Mouse (Mus musculus) ES-E14 (cell line): ENCODE measurements around the gene Elf4. TPM values are rescaled to one million over a fixed set of nuclear protein-coding genes. Genes with fewer than 3 reads are reported as not detected.
A peak's percentile ranks its signal among the peaks of the same experiment; 100 is the strongest.

Experiments used
- DNase-seq: peaks from one replicate; pipeline ENCODE4 v3.0.0-alpha.2; 2013; ENCODE audit warnings: low read depth, low spot score
- H3K27ac ChIP-seq: 2 replicates; pipeline ENCODE4 v1.5.1; 2012; ENCODE audit warnings: low read depth, mild to moderate bottlenecking, low read length, moderate library complexity, mixed read lengths; ENCODE audit not compliant: poor library complexity, insufficient read depth, severe bottlenecking
- H3K36me3 ChIP-seq: 2 replicates; pipeline ENCODE4 v1.6.1; 2012; ENCODE audit warnings: mild to moderate bottlenecking, low read length, moderate library complexity, mixed read lengths; ENCODE audit not compliant: control insufficient read depth, poor library complexity, insufficient read depth, severe bottlenecking
- H3K4me1 ChIP-seq, 2 experiments: fragments of 150-350 bp in 1 of 2; sonication (generic) in 1 of 2; 2 replicates each; pipeline ENCODE4 v1.6.1; 2012; ENCODE audit warnings: low read length in 2 of 2, mild to moderate bottlenecking in 1 of 2, mixed read lengths in 1 of 2; ENCODE audit not compliant: control insufficient read depth in 2 of 2, insufficient read depth in 2 of 2, poor library complexity in 1 of 2
- H3K4me3 ChIP-seq, 2 experiments: fragments of 150-350 bp in 1 of 2; sonication (generic) in 1 of 2; 2 replicates each; pipeline ENCODE4 v1.5.1; 2012; ENCODE audit warnings: low read length in 2 of 2, low read depth in 1 of 2, mild to moderate bottlenecking in 1 of 2, mixed read lengths in 1 of 2; ENCODE audit not compliant: insufficient read depth in 1 of 2, poor library complexity in 1 of 2, severe bottlenecking in 1 of 2
- H3K9ac ChIP-seq: 2 replicates; pipeline ENCODE4 v1.6.1; 2012; ENCODE audit warnings: low read depth, mild to moderate bottlenecking, low read length, mixed read lengths; ENCODE audit not compliant: poor library complexity, insufficient read depth, severe bottlenecking
- H3K9me3 ChIP-seq: fragments of 150-350 bp; sonication (generic); 2 replicates; pipeline ENCODE4 v1.6.1; 2012; ENCODE audit warnings: low read depth, mild to moderate bottlenecking, low read length; ENCODE audit not compliant: control insufficient read depth, insufficient read depth
- CHD2 ChIP-seq: IDR thresholded peaks from 2 replicates; pipeline ENCODE4 v1.6.1; 2014; ENCODE audit warnings: mild to moderate bottlenecking, low read depth, low read length, inconsistent platforms
- HCFC1 ChIP-seq: IDR thresholded peaks from 2 replicates; pipeline ENCODE4 v1.6.1; 2012; ENCODE audit warnings: low read length, inconsistent platforms, borderline replicate concordance; ENCODE audit not compliant: insufficient read depth
- MAFK ChIP-seq: IDR thresholded peaks from 2 replicates; pipeline ENCODE4 v1.6.1; 2014; ENCODE audit warnings: mild to moderate bottlenecking, low read depth, low read length, inconsistent platforms; ENCODE audit not compliant: insufficient read depth
- ZC3H11A ChIP-seq: IDR thresholded peaks from 2 replicates; pipeline ENCODE4 v1.6.1; 2012; ENCODE audit warnings: low read depth, mild to moderate bottlenecking, inconsistent platforms, low read length, borderline replicate concordance
- ZNF384 ChIP-seq: IDR thresholded peaks from 2 replicates; pipeline ENCODE4 v1.6.1; 2012; ENCODE audit warnings: low read depth, low read length, inconsistent platforms
- in situ Hi-C, 2 experiments: fragments of 600-800 bp; cut with MboI; formaldehyde crosslinking; loops; one replicate each; pipeline ENCODE4 v1.15.1; 2025; ENCODE audit warnings: low sequenced_read_pairs in 2 of 2, inconsistent platforms in 1 of 2; ENCODE audit not compliant: unreplicated experiment in 2 of 2
- total RNA-seq: library from RNA; depleted of rRNA; stranded (reverse); fragments of 300-350 nt; gene quantifications from 2 replicates; pipeline ENCODE4 v1.2.3, GENCODE M21; 2012; rRNA removed

Elf4 gene
- total RNA-seq, result 1.9 and 2.7 TPM in 2 replicates

- DNase-seq, result peak; percentile 44
- Histone ChIP-seq H3K4me1 (peaks cover 0 to 2% of the 10 kb centered on the region in 2 experiments; a peak in 1 of 4 replicates), H3K9ac (peak within 1 kb of the TSS; percentile 54; the same call in 1 of the 2 replicates), H3K9me3 (no peaks in the 10 kb centered on the region), H3K4me3 (peak within 1 kb of the TSS; percentile 63 to 74), H3K27ac (no peak within 1 kb of the TSS), H3K36me3 (no peaks in the 10 kb centered on the region)
- in situ Hi-C loops, result no loop called here
- TF ChIP-seq ZNF384 (no peak), HCFC1 (no peak), CHD2 (no peak), MAFK (no peak), ZC3H11A (no peak)
Observed at GRCm38 (mm10) chrX:48462754-48463507, at the start of gene Elf4. Gene Elf4, minus strand, starts transcription at chrX:48463132.

GRCm38 (mm10) chrX:48493763-48494162, 30.8 kb upstream of the Elf4 start:
- no peak overlapping the region for H3K27ac ChIP-seq
- H3K9me3 ChIP-seq, result no peaks in the 10 kb centered on the region
- no peak overlapping the region for H3K4me3 ChIP-seq
- in situ Hi-C loops, result no loop called here
- no peaks in the 10 kb centered on the region for H3K4me1 ChIP-seq
- DNase-seq, result no peak
- no peak overlapping the region for H3K9ac ChIP-seq
- TF ChIP-seq HCFC1, result no peak
- no peak for TF ChIP-seq MAFK
- no peak for TF ChIP-seq CHD2
- no peak for TF ChIP-seq ZC3H11A
- TF ChIP-seq ZNF384, result no peak
- peaks cover 15% of the 10 kb centered on the region for H3K36me3 ChIP-seq

GRCm38 (mm10) chrX:48481687-48482086, 18.8 kb upstream of the Elf4 start:
- DNase-seq, result no peak
- no peak for TF ChIP-seq ZC3H11A
- no peak for TF ChIP-seq MAFK
- TF ChIP-seq ZNF384, result no peak
- no peak for TF ChIP-seq HCFC1

GRCm38 (mm10) chrX:48481095-48481494, 18.2 kb upstream of the Elf4 start:
- Histone ChIP-seq H3K9ac (no peak overlapping the region), H3K9me3 (no peaks in the 10 kb centered on the region), H3K27ac (no peak overlapping the region), H3K36me3 (peaks cover 7% of the 10 kb centered on the region), H3K4me1 (no peaks in the 10 kb centered on the region), H3K4me3 (no peak overlapping the region)
- no peak for DNase-seq
- in situ Hi-C loops, result no loop called here
- TF ChIP-seq HCFC1 (no peak), MAFK (no peak), CHD2 (no peak), ZNF384 (no peak), ZC3H11A (no peak)

More at GRCm38 (mm10) chrX:48481687-48482086, 18.8 kb upstream of the Elf4 start:
- in situ Hi-C loops, result no loop called here
- no peak overlapping the region for H3K27ac ChIP-seq
- H3K4me3 ChIP-seq, result no peak overlapping the region
- H3K9me3 ChIP-seq, result no peaks in the 10 kb centered on the region
- no peak overlapping the region for H3K9ac ChIP-seq
- H3K4me1 ChIP-seq, result no peaks in the 10 kb centered on the region
- peaks cover 7% of the 10 kb centered on the region for H3K36me3 ChIP-seq
